Mouse (Mus musculus) ES-Bruce4 (cell line): ENCODE data around the gene Btbd35f25. TPM values are rescaled to one million over a fixed set of nuclear protein-coding genes. Genes with fewer than 3 reads are reported as not detected.
"Not testable (repeated sequence)": the region's sequence is repeated elsewhere in the genome, so short reads cannot be mapped to it uniquely, and the experiment has no call there.

Experiments used
- H3K27ac ChIP-seq: 2 replicates; pipeline ENCODE4 v1.5.1; 2012; ENCODE audit warnings: low read length, inconsistent platforms; ENCODE audit not compliant: insufficient read depth
- H3K27me3 ChIP-seq: 2 replicates; pipeline ENCODE4 v1.6.1; 2012; ENCODE audit warnings: mild to moderate bottlenecking, low read length, inconsistent platforms; ENCODE audit not compliant: control insufficient read depth, poor library complexity, insufficient read depth, severe bottlenecking
- H3K36me3 ChIP-seq: 2 replicates; pipeline ENCODE4 v1.6.1; 2012; ENCODE audit warnings: inconsistent platforms, mild to moderate bottlenecking, low read length, moderate library complexity; ENCODE audit not compliant: control insufficient read depth, poor library complexity, insufficient read depth, severe bottlenecking
- H3K4me1 ChIP-seq: one replicate; pipeline ENCODE4 v1.8.1; 2011; ENCODE audit warnings: low read length; ENCODE audit not compliant: control insufficient read depth, insufficient read depth
- H3K4me3 ChIP-seq: 2 replicates; pipeline ENCODE4 v1.5.1; 2011; ENCODE audit warnings: low read depth, mild to moderate bottlenecking, low read length
- H3K9ac ChIP-seq: 2 replicates; pipeline ENCODE4 v1.6.1; 2012; ENCODE audit warnings: low read depth, mild to moderate bottlenecking, inconsistent platforms; ENCODE audit not compliant: poor library complexity, severe bottlenecking
- H3K9me3 ChIP-seq: replicated peaks from 2 replicates; pipeline ENCODE4 v1.6.1; 2012; ENCODE audit warnings: mild to moderate bottlenecking, low read length, inconsistent platforms; ENCODE audit not compliant: control insufficient read depth, poor library complexity, insufficient read depth, severe bottlenecking
- CTCF ChIP-seq: IDR thresholded peaks from one replicate; pipeline ENCODE4 v1.8.1; 2011; ENCODE audit warnings: low read depth, low read length
- EP300 ChIP-seq: IDR thresholded peaks from 2 replicates; pipeline ENCODE4 v1.6.1; 2011; ENCODE audit warnings: low read depth, low read length; ENCODE audit not compliant: insufficient read depth
- POLR2A ChIP-seq: IDR thresholded peaks from one replicate; pipeline ENCODE4 v1.8.1; 2011; ENCODE audit warnings: low read length; ENCODE audit not compliant: insufficient read depth
- polyA plus RNA-seq: library from polyadenylated mRNA; stranded (reverse); fragments of >200 nt; gene quantifications from 2 replicates; pipeline ENCODE4 v1.2.4, GENCODE M21; 2011; ENCODE audit warnings: low read depth; ENCODE audit not compliant: missing spikeins, insufficient read depth, insufficient read length

The Btbd35f25 gene
- not detected in 2 replicates for polyA plus RNA-seq

- not testable (repeated sequence) for H3K4me1 ChIP-seq, H3K27ac ChIP-seq, H3K9ac ChIP-seq, H3K27me3 ChIP-seq, H3K36me3 ChIP-seq, H3K9me3 ChIP-seq, H3K4me3 ChIP-seq
Observed at GRCm38 (mm10) chrX:31717056-31717455, at the start of gene Btbd35f25. TSS of gene Btbd35f25 (minus strand) at chrX:31717156.

DNA sequence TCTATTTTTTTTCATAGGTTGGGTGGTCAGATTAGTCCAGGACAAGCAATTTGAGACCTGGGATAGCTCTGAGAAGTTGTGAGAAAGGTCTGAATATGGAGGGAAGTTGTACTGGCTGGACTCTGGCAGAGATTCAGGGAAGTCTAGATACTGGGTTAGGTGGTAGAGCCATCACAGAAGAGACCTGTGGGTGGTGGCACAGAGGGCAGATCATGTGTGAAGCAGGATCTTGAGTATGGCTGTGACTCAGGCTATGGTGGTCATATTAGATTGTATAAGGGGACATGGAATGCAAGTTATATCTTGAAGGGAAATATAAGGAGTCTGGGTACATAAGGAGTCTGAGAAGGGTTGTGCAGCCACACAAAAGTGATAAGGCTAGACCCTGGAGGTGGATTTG, 49.3 kb upstream of the Btbd35f25 start:
- no peaks in the 10 kb centered on the region for H3K36me3 ChIP-seq
- H3K4me1 ChIP-seq, result no peaks in the 10 kb centered on the region
- H3K27ac ChIP-seq, result no peak overlapping the region
- H3K27me3 ChIP-seq, result no peaks in the 10 kb centered on the region
- no peak overlapping the region for H3K4me3 ChIP-seq
- no peak for TF ChIP-seq EP300
- no peak for TF ChIP-seq POLR2A
- no peak for TF ChIP-seq CTCF
- no peak overlapping the region for H3K9ac ChIP-seq
- no peaks in the 10 kb centered on the region for H3K9me3 ChIP-seq

GRCm38 (mm10) chrX:31764001-31764400, 47.0 kb upstream of the Btbd35f25 start:
- TF ChIP-seq CTCF, result no peak
- TF ChIP-seq EP300, result no peak
- TF ChIP-seq POLR2A, result no peak
- H3K9me3 ChIP-seq, result peaks cover 4% of the 10 kb centered on the region; the same call in 1 of the 2 replicates

GRCm38 (mm10) chrX:31745079-31745478, 28.1 kb upstream of the Btbd35f25 start:
- no peak overlapping the region for H3K4me3 ChIP-seq
- no peaks in the 10 kb centered on the region for H3K27me3 ChIP-seq
- H3K36me3 ChIP-seq, result no peaks in the 10 kb centered on the region
- no peak overlapping the region for H3K27ac ChIP-seq
- H3K9ac ChIP-seq, result no peak overlapping the region
- TF ChIP-seq EP300, result no peak
- no peak for TF ChIP-seq CTCF
- TF ChIP-seq POLR2A, result no peak
- no peaks in the 10 kb centered on the region for H3K4me1 ChIP-seq
- peaks cover 2% of the 10 kb centered on the region; the same call in 1 of the 2 replicates for H3K9me3 ChIP-seq

More at GRCm38 (mm10) chrX:31764001-31764400, 47.0 kb upstream of the Btbd35f25 start:
- Histone ChIP-seq H3K4me3 (no peak overlapping the region), H3K36me3 (no peaks in the 10 kb centered on the region), H3K4me1 (no peaks in the 10 kb centered on the region), H3K27me3 (no peaks in the 10 kb centered on the region), H3K9ac (no peak overlapping the region), H3K27ac (no peak overlapping the region)

- TF ChIP-seq POLR2A (no peak), EP300 (no peak), CTCF (no peak)
- Histone ChIP-seq H3K9ac (no peak overlapping the region), H3K27me3 (no peaks in the 10 kb centered on the region), H3K27ac (no peak overlapping the region), H3K9me3 (peaks cover 8% of the 10 kb centered on the region), H3K4me3 (no peak overlapping the region), H3K4me1 (no peaks in the 10 kb centered on the region), H3K36me3 (no peaks in the 10 kb centered on the region)
Observed at GRCm38 (mm10) chrX:31736958-31737357, 20.0 kb upstream of the Btbd35f25 start.

Other genes starting within 250 kb of the Btbd35f25 start
- not detected in 2 replicates for gene Gm21883, start 142.9 kb downstream of the Btbd35f25 start, polyA plus RNA-seq
- gene Spin2e, start 98.2 kb downstream of the Btbd35f25 start, polyA plus RNA-seq, result not detected in 2 replicates
- gene Gm21637, start 244.9 kb upstream of the Btbd35f25 start, polyA plus RNA-seq, result not detected in 2 replicates